Mouse (Mus musculus): ENCODE data around the gene Cxcl12. TPM values are rescaled to one million over a fixed set of nuclear protein-coding genes. Genes with fewer than 3 reads are reported as not detected.

The Cxcl12 gene
- polyA plus RNA-seq, 1 experiment from 2014 or later, result 71.7 TPM

DNA sequence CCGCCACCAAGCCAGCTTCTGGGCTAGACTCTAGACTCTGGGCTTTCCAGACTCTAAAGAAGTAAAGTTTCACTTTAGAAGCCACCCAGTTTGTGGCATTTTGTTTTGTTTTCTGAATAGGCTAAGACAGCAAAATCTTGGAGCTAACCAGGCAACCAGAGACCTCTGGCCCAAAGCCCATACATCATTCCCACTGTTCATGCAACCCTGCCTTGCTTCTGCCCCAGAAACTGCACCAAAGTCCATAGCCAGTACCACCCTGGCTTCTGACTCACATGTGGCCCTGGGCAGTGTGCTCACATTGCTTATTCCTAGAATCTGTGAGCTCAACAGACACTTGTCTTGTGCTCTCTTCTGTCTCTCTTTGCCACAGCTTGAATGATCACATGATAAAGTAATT, 39.0 kb downstream of the Cxcl12 start:
- Histone ChIP-seq H3K4me2 (ENCODE audit: low read length) (no peak overlapping the region), H3K9ac (ENCODE audit: low read depth, low read length) (no peak overlapping the region), H3K9me3 (ENCODE audit: control insufficient read depth, low read length) (no peaks in the 10 kb centered on the region), H3K4me1 (ENCODE audit: control insufficient read depth, insufficient read depth, low read depth, low read length) (no peaks in the 10 kb centered on the region), H3K27ac (ENCODE audit: low read depth, low read length) (no peak overlapping the region), H3K4me3 (ENCODE audit: low read length) (no peak overlapping the region), H3K36me3 (ENCODE audit: control insufficient read depth, insufficient read depth, low read length) (no peaks in the 10 kb centered on the region), H3K27me3 (replicated peaks; ENCODE audit: control insufficient read depth, insufficient read depth, low read length) (no peaks in the 10 kb centered on the region)
- ATAC-seq, result no peak
- 96% methylated on average over 1 of the region's 1 CpGs for WGBS

DNA sequence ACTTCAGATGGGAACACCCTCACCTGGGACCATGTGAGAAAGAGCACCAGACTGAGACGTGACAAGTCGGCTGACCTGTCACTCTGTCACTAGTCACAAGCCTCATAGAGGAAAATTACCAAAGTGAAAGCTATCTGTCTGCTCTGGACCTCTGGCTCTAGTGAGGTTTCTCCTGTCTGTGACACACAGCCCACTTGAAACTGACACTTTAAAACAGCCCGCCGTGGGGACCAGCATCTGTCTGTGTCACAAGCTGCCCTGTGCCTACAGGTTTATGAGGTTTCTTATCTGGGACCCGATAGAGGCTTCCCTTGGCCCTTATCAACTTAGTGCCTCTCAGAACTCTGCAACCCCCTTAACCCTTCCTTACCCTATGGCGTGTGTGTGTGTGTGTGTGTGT, 41.8 kb downstream of the Cxcl12 start:
- ATAC-seq, result no peak
- Histone ChIP-seq H3K9me3 (ENCODE audit: control insufficient read depth, low read length) (no peaks in the 10 kb centered on the region), H3K4me3 (ENCODE audit: low read length) (no peak overlapping the region), H3K36me3 (ENCODE audit: control insufficient read depth, insufficient read depth, low read length) (no peaks in the 10 kb centered on the region), H3K9ac (ENCODE audit: low read depth, low read length) (no peak overlapping the region), H3K27ac (ENCODE audit: low read depth, low read length) (no peak overlapping the region), H3K27me3 (replicated peaks; ENCODE audit: control insufficient read depth, insufficient read depth, low read length) (no peaks in the 10 kb centered on the region), H3K4me2 (ENCODE audit: low read length) (no peak overlapping the region), H3K4me1 (ENCODE audit: control insufficient read depth, insufficient read depth, low read depth, low read length) (no peaks in the 10 kb centered on the region)
- WGBS, result 72% methylated on average over 6 of the region's 6 CpGs

DNA sequence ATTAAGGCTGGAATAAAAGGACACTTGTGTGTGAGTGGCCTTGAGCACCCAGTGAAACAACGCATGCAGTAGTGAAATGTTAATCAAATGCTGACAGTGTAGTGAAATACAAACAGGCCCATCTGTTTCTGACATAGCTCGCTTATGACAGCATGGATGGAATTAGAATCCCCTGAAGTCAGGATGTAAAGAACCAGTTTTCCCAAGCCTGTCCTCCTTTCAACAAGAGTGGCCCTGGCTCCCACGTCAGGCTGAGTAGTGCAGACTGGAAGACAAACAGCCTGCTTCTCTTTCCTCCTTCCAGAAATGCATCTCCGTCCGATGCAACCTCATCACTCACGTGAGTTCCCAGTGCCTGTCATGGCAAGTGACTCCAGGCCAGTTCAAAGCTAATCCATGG, 42.2 kb downstream of the Cxcl12 start:
- 55% methylated on average over 6 of the region's 6 CpGs for WGBS
- no peak overlapping the region for H3K9ac ChIP-seq (ENCODE audit: low read depth, low read length)
- no peaks in the 10 kb centered on the region for H3K9me3 ChIP-seq (ENCODE audit: control insufficient read depth, low read length)
- no peak for ATAC-seq
- H3K4me2 ChIP-seq (ENCODE audit: low read length), result no peak overlapping the region
- H3K4me1 ChIP-seq (ENCODE audit: control insufficient read depth, insufficient read depth, low read depth, low read length), result no peaks in the 10 kb centered on the region
- H3K27me3 ChIP-seq (replicated peaks; ENCODE audit: control insufficient read depth, insufficient read depth, low read length), result no peaks in the 10 kb centered on the region
- H3K36me3 ChIP-seq (ENCODE audit: control insufficient read depth, insufficient read depth, low read length), result no peaks in the 10 kb centered on the region
- H3K4me3 ChIP-seq (ENCODE audit: low read length), result no peak overlapping the region
- H3K27ac ChIP-seq (ENCODE audit: low read depth, low read length), result no peak overlapping the region

DNA sequence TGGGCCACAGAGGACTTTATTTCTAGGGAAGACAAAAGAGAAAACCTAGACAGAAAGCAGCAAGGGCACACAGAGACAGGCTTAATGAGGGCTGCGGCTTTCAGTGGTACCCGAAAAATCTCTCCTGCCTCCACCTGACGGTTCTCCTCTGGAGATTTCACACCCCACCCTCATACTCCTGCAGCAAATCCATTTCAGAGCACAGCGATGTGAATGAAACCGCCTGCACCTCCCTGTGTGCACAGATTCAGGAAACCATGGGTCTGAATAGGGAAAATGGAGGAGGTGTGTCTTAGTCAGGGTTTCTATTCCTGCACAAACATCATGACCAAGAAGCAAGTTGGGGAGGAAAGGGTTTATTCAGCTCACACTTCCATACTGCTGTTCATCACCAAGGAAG, 46.2 kb downstream of the Cxcl12 start:
- Histone ChIP-seq H3K9ac (ENCODE audit: low read depth, low read length) (no peak overlapping the region), H3K4me1 (ENCODE audit: control insufficient read depth, insufficient read depth, low read depth, low read length) (no peaks in the 10 kb centered on the region), H3K36me3 (ENCODE audit: control insufficient read depth, insufficient read depth, low read length) (no peaks in the 10 kb centered on the region), H3K9me3 (ENCODE audit: control insufficient read depth, low read length) (no peaks in the 10 kb centered on the region), H3K4me3 (ENCODE audit: low read length) (no peak overlapping the region), H3K4me2 (ENCODE audit: low read length) (no peak overlapping the region), H3K27me3 (replicated peaks; ENCODE audit: control insufficient read depth, insufficient read depth, low read length) (no peaks in the 10 kb centered on the region), H3K27ac (ENCODE audit: low read depth, low read length) (no peak overlapping the region)
- WGBS, result 77% methylated on average over 5 of the region's 5 CpGs
- no peak for ATAC-seq

DNA sequence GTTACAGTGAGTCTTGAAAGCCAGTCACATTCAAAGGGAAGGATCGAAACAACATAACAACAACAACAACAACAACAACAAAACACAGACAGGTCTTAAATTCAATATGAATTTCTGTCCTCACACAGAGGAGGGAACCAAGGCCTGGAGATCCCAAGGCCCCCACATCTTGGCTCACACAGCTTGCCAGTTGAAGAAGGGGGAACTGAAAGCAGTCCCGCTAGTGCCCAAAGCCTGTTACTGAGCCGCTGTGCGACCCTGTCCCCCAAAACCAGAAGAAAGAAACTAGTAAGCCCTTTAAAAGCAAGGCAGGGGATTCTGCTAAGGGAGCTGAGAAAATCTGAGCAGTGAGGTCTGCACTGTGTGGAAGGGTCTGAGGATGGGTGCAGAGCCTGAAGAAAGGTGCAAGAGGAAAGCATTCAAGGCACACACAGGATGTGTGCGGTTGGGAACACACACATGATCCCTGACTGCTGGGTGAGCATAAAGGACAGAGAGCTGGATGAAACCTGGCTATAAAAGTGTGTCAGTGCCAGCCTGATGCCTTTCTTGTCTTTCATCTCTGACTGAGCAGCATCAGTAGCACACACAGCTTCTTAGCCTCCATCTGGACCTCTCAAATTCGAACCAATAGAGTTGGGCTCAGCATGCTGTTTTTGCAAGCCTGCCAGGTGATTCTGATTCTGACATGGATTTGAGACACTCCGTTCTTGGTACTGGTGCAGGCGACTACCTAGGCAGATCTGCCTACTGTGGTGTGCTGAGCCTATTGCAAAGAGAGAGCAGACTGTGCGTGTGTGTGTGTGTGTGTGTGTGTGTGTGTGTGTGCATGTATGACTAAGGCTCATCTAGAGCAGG, 50.3 kb downstream of the Cxcl12 start:
- 86% methylated on average over 9 of the region's 9 CpGs for WGBS

DNA sequence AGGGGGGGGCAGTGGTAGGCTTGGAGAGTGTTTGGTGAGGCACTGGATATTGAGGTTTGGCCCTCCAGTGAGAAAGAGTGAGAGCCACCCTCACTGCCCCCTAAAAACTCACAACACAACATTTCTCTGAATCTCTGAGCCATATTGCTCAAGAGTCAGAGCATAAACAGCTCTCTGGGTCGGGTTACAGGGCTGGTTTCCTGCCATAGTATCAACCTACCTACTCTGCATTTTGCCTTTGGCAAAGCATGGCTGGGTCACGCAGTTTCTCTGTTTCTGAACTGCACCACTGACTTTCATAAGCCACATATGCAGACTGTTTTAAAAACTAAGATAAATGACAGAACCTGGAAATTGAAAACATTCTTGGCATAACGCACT, 51.0 kb downstream of the Cxcl12 start:
- no peak for ATAC-seq
- Histone ChIP-seq H3K4me1 (ENCODE audit: control insufficient read depth, insufficient read depth, low read depth, low read length) (no peaks in the 10 kb centered on the region), H3K36me3 (ENCODE audit: control insufficient read depth, insufficient read depth, low read length) (no peaks in the 10 kb centered on the region), H3K9ac (ENCODE audit: low read depth, low read length) (no peak overlapping the region), H3K27ac (ENCODE audit: low read depth, low read length) (no peak overlapping the region; the same call in 1 of the 2 replicates), H3K9me3 (ENCODE audit: control insufficient read depth, low read length) (no peaks in the 10 kb centered on the region), H3K4me2 (ENCODE audit: low read length) (no peak overlapping the region), H3K4me3 (ENCODE audit: low read length) (no peak overlapping the region), H3K27me3 (replicated peaks; ENCODE audit: control insufficient read depth, insufficient read depth, low read length) (no peaks in the 10 kb centered on the region)
- 68% methylated on average over 3 of the region's 3 CpGs for WGBS

More for the DNA sequence above, 50.3 kb downstream of the Cxcl12 start:
- Histone ChIP-seq H3K4me3 (ENCODE audit: low read length) (no peak overlapping the region), H3K4me2 (ENCODE audit: low read length) (no peak overlapping the region), H3K27ac (ENCODE audit: low read depth, low read length) (peak overlapping the region; percentile 12; the same call in 1 of the 2 replicates), H3K36me3 (ENCODE audit: control insufficient read depth, insufficient read depth, low read length) (no peaks in the 10 kb centered on the region), H3K9ac (ENCODE audit: low read depth, low read length) (no peak overlapping the region), H3K27me3 (replicated peaks; ENCODE audit: control insufficient read depth, insufficient read depth, low read length) (no peaks in the 10 kb centered on the region), H3K4me1 (ENCODE audit: control insufficient read depth, insufficient read depth, low read depth, low read length) (no peaks in the 10 kb centered on the region), H3K9me3 (ENCODE audit: control insufficient read depth, low read length) (no peaks in the 10 kb centered on the region)
- peak; percentile 65 for ATAC-seq

DNA sequence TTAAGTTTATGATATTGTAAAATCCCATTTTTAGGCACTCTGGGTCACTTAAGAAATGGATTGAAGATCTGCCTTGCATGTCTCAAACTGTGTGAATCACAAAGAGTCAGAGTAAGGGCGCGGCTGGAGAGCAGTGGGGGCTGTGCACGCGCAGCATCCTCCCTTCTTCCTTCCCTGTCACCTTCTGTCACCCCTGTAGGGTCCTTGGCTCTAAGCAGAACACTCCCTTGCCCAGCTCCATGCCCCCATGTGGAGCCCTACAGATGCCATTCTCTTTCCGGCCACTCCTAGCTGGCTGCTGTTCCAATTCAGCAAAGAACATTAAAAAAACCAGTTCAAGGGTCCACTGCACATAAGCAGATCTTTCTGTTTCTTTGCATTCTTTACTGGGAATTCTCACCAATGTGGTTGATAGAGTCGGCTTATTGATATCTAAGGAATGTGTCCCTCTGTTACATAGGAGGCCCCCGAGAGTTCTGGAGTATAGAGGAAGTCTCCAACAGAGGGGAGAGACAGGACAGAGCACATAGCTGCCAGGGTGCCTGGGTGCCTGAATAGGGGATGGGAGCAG, 51.7 kb downstream of the Cxcl12 start:
- WGBS, result 77% methylated on average over 7 of the region's 7 CpGs
- Histone ChIP-seq H3K4me2 (ENCODE audit: low read length) (no peak overlapping the region), H3K9ac (ENCODE audit: low read depth, low read length) (no peak overlapping the region)

DNA sequence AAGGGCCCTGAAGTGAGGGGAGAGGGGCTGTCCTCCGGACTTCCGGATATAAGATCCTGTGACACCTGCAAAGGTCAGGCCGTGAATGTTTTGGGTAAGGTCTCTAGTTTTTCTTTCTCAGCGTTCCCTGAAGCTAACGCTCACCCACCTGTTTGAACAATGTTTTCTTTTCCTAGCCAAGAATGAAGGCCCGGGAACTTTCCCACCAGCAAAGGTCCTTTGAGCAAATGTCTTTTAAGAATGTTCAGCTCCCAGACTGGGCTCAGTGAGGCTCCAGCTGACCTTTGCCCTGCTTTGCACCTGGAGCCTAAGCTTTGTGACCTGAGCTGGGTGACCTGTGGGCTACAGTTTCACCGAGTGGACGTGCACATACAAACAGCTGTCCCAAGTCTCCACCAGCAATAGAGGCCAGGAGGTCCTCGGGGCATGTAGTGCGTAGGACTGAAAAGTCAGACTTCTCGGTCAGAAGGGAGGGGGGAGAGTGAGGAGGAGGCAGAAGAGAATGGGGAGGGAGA, 52.6 kb downstream of the Cxcl12 start:
- Histone ChIP-seq H3K27me3 (replicated peaks; ENCODE audit: control insufficient read depth, insufficient read depth, low read length) (no peaks in the 10 kb centered on the region), H3K36me3 (ENCODE audit: control insufficient read depth, insufficient read depth, low read length) (no peaks in the 10 kb centered on the region), H3K9me3 (ENCODE audit: control insufficient read depth, low read length) (no peaks in the 10 kb centered on the region), H3K4me1 (ENCODE audit: control insufficient read depth, insufficient read depth, low read depth, low read length) (no peaks in the 10 kb centered on the region), H3K9ac (ENCODE audit: low read depth, low read length) (no peak overlapping the region), H3K27ac (ENCODE audit: low read depth, low read length) (no peak overlapping the region), H3K4me2 (ENCODE audit: low read length) (no peak overlapping the region), H3K4me3 (ENCODE audit: low read length) (no peak overlapping the region)
- ATAC-seq, result no peak
- WGBS, result 80% methylated on average over 11 of the region's 11 CpGs

More for the DNA sequence above, 51.7 kb downstream of the Cxcl12 start:
- H3K9me3 ChIP-seq (ENCODE audit: control insufficient read depth, low read length), result no peaks in the 10 kb centered on the region
- H3K4me3 ChIP-seq (ENCODE audit: low read length), result no peak overlapping the region
- H3K27me3 ChIP-seq (replicated peaks; ENCODE audit: control insufficient read depth, insufficient read depth, low read length), result no peaks in the 10 kb centered on the region
- no peaks in the 10 kb centered on the region for H3K4me1 ChIP-seq (ENCODE audit: control insufficient read depth, insufficient read depth, low read depth, low read length)
- H3K27ac ChIP-seq (ENCODE audit: low read depth, low read length), result no peak overlapping the region
- H3K36me3 ChIP-seq (ENCODE audit: control insufficient read depth, insufficient read depth, low read length), result no peaks in the 10 kb centered on the region
- ATAC-seq, result no peak
